Mouse (Mus musculus) bone marrow, adult 2 months (tissue): ENCODE measurements around the gene Rtl6. TPM values are rescaled to one million over a fixed set of nuclear protein-coding genes. Genes with fewer than 3 reads are reported as not detected.

Source experiments
- H3K27ac ChIP-seq: fragments of 200-500 bp; 2 replicates; pipeline ENCODE4 v1.5.1; 2012; ENCODE audit warnings: low read depth, mild to moderate bottlenecking, control low read depth, inconsistent platforms, low read length; ENCODE audit not compliant: control insufficient read depth, poor library complexity, insufficient read depth
- H3K4me1 ChIP-seq: fragments of 200-500 bp; 2 replicates; pipeline ENCODE4 v1.6.1; 2011; ENCODE audit warnings: low read length; ENCODE audit not compliant: control insufficient read depth, insufficient read depth
- H3K4me3 ChIP-seq: fragments of 200-500 bp; replicated peaks from 2 replicates; pipeline ENCODE3; 2011; ENCODE audit warnings: mild to moderate bottlenecking, low read depth, low read length, control low read depth; ENCODE audit not compliant: control insufficient read depth
- CTCF ChIP-seq: fragments of 200-500 bp; IDR thresholded peaks from 2 replicates; pipeline ENCODE4 v1.5.1; 2011; ENCODE audit warnings: low read length, control low read depth; ENCODE audit not compliant: control insufficient read depth, insufficient read depth
- POLR2A ChIP-seq: fragments of 200-500 bp; IDR thresholded peaks from 2 replicates; pipeline ENCODE4 v1.6.1; 2011; ENCODE audit warnings: low read depth, mild to moderate bottlenecking, control low read depth, low read length, borderline replicate concordance; ENCODE audit not compliant: control insufficient read depth
- WGBS: fragments of 180-500 bp; shearing (Covaris S2); methylation state at CpG from one replicate; pipeline ENCODE4 v1.1.7; 2018; 5-methylcytosine and 5-hydroxymethylcytosine counted together
- polyA plus RNA-seq: library from polyadenylated mRNA; stranded (reverse); fragments of >200 nt; gene quantifications from 2 replicates; pipeline ENCODE4 v1.2.4, GENCODE M21; 2011; ENCODE audit warnings: low replicate concordance; ENCODE audit not compliant: missing spikeins, insufficient read depth, insufficient read length

The Rtl6 gene
- polyA plus RNA-seq, 1 experiment, result 0.90 TPM

DNA sequence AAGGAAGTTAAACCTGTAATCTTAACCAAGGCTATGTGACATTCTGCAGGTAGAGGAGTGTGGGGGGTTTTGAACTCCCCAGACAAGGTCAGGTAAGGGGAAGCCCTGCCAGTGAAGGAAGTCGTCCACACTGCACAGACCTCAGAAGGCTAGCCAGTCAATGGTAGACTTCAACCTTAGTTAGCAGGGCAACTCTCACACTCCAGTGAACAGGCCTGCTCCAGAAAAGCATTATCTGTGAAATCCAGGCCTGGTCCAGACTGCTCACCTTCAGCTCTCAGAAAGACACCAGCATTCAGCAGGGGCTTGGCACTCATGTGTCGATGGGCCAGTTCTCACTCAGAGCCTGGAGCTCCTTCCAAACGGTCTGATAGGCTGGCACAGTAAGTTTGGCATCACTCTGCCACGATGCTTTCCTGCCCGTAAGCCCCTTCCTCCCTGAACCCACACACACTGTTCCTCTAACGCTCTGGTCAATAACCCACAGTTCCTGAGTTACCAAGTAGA lies 8.3 kb downstream of the Rtl6 start:
- no peaks in the 10 kb centered on the region; the same call in 1 of the 2 replicates for H3K4me1 ChIP-seq
- no peak overlapping the region for H3K4me3 ChIP-seq
- 48% methylated on average over 6 of the region's 6 CpGs for WGBS
- H3K27ac ChIP-seq, result no peak overlapping the region
- no peak for TF ChIP-seq CTCF
- no peak for TF ChIP-seq POLR2A

DNA sequence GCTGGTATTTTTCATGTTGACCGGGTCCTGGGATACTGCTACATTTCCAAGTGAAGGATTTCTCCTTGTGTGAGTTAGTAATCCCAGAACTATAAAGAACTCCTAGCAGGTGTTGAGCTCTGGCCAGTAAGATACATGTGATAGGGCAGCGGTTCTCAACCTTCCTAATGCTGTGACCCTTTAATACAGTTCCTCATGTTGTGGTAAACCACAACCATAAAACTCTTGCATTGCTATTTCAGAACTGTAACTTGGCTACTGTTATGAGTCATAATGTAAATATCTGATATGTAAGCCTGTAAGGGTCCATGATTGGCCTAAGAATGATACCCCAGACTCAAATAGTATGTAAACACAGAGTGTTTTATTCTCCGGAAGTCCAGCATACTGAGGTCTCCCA lies 11.6 kb downstream of the Rtl6 start:
- Histone ChIP-seq H3K4me1 (no peaks in the 10 kb centered on the region; the same call in 1 of the 2 replicates), H3K4me3 (no peak overlapping the region), H3K27ac (no peak overlapping the region)
- TF ChIP-seq POLR2A, result no peak
- TF ChIP-seq CTCF, result no peak
- 41% methylated on average over 3 of the region's 3 CpGs for WGBS

DNA sequence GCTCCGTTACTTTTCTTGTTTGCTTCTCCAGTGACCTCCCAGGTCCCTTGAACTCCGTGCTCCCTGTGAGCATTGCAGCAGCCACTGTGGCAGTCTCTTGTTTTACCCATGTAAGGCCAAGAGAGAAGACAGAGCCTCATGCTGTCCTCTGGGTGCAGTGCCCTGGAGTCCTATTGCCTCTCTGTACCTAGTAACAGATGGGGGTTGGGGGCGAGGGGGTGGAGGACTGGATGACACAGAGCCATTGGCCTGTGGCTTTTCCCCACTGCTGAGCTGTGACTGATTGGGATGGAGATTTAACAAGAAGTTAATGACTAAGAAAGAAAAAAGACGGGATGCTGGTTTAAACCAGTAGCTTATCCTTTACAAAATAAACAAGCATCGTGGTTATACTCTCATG lies 16.4 kb downstream of the Rtl6 start:
- 79% methylated on average over 5 of the region's 5 CpGs for WGBS
- no peak overlapping the region for H3K27ac ChIP-seq
- no peak overlapping the region for H3K4me3 ChIP-seq
- H3K4me1 ChIP-seq, result peaks cover 2% of the 10 kb centered on the region; the same call in 1 of the 2 replicates
- TF ChIP-seq CTCF, result no peak
- no peak for TF ChIP-seq POLR2A

DNA sequence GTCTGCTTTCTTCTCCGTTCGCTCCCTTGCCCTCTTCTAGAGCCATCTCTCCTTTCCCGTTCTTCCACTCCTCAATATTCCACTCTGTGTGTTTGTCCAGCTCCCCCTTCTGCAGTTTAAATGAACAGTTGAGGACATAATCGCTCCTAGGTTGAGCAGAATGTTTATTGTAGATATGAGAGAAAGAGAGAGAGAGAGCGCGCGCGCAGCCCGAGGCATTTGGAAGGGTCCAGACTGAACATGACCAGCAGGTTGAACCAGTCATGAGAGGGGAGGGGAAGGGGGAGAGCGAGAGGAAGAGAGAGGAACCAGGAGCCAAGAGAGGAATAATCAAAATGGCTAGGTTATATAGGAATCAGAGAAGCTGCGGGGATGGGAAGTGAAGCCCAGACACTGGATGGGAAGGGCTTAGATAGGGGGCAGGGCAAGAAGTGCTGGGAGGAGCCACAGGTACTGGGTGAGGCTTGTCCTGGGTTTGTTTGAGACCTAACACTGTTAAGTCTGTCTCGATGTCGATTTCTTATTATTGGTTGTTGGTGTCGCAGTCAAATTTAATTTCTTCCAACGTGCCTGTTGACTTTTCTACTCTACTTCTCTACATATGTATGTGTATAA lies 18.5 kb downstream of the Rtl6 start:
- TF ChIP-seq POLR2A, result no peak
- H3K27ac ChIP-seq, result no peak overlapping the region
- WGBS, result 80% methylated on average over 15 of the region's 15 CpGs

DNA sequence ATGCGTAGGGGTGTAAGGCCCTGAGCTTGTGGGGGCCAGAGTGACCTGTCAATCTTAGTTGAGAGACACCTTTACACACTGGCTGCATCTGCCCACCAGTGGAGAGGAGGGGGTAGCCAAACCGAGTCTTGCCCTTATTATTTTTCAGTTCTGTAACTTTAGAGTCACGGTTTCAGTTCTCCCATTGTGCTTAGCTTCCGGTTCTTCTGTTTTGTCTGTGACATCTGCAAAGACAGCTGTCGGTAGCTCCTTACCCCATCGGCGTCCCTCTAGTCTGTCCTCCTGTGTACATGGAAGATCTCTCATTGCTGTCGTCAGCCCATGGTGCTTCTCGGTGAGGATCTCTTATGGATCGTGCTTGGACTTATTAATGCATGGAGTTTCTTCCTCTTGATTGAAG lies 20.5 kb downstream of the Rtl6 start:
- H3K27ac ChIP-seq, result no peak overlapping the region
- 62% methylated on average over 10 of the region's 10 CpGs for WGBS
- H3K4me1 ChIP-seq, result peaks cover 2% of the 10 kb centered on the region; the same call in 1 of the 2 replicates
- TF ChIP-seq CTCF (no peak), POLR2A (no peak)
- no peak overlapping the region for H3K4me3 ChIP-seq

More for the DNA sequence above, 18.5 kb downstream of the Rtl6 start:
- Histone ChIP-seq H3K4me1 (peaks cover 2% of the 10 kb centered on the region; the same call in 1 of the 2 replicates), H3K4me3 (no peak overlapping the region)

DNA sequence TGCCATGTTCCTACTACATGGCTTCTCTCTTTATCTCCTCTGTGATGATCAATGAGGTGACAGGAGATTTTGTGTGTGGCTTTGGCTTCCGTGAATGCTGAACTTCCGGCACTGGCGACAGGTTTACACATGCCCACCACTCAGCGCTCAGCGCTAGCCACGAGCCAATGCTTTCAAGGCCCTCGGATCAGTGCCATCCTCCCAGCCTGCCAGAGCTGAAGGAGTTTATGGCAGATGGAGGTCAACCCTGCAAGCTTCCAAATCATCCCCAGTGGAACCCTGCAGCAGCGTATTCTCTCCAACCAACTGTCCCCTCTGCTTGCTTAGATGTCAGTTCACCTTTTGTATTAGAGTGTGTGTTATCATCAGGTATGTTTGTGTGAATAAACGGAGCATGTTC lies 21.0 kb downstream of the Rtl6 start:
- WGBS, result 91% methylated on average over 9 of the region's 9 CpGs
- TF ChIP-seq CTCF, result no peak
- no peak for TF ChIP-seq POLR2A
- peaks cover 2% of the 10 kb centered on the region; the same call in 1 of the 2 replicates for H3K4me1 ChIP-seq
- H3K27ac ChIP-seq, result no peak overlapping the region
- H3K4me3 ChIP-seq, result no peak overlapping the region

DNA sequence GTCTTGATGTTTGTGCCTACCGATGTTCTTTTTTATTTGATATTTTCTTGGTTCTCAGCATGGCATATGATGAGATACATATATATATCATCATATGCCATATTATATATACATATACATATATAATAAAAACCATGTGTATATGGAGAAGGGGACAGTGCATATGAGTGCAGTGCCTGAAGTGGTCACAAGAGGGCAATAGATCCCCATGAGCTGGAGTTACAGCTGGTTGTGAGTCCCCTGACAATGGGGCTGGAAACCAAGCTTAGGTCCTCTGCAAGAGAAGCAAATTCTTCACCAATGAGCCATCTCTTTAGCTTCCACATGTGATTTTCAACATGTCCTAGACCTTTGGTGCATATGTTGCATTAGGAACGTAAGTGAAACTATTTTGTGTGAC lies 21.7 kb downstream of the Rtl6 start:
- no peak for TF ChIP-seq POLR2A
- peak; percentile 55 for TF ChIP-seq CTCF
- Histone ChIP-seq H3K4me3 (no peak overlapping the region), H3K27ac (no peak overlapping the region), H3K4me1 (peaks cover 2% of the 10 kb centered on the region; the same call in 1 of the 2 replicates)
- WGBS, result 85% methylated on average over 2 of the region's 2 CpGs

DNA sequence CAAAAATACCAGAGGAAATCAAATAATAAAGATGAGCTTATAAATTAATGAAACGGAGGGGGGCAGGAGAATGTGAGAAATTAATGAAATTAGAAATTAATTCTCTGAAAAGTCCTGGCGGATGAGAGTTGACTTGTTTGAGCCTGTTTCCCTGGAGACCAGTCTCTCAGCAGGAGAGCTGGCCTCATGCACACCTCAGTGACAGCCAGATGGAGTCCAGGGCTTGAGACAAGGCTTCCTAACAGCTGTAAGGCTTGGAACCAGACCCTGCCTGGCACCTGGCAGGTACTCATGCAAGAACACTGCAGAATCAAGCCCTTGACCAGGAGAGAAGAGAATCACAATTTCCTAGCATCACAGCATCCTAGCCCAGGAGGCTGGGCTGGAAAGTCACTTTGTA lies 25.4 kb downstream of the Rtl6 start:
- H3K4me3 ChIP-seq, result no peak overlapping the region
- TF ChIP-seq CTCF (no peak), POLR2A (no peak)
- WGBS, result 78% methylated on average over 2 of the region's 2 CpGs
- peaks cover 2% of the 10 kb centered on the region; the same call in 1 of the 2 replicates for H3K4me1 ChIP-seq
- no peak overlapping the region for H3K27ac ChIP-seq

DNA sequence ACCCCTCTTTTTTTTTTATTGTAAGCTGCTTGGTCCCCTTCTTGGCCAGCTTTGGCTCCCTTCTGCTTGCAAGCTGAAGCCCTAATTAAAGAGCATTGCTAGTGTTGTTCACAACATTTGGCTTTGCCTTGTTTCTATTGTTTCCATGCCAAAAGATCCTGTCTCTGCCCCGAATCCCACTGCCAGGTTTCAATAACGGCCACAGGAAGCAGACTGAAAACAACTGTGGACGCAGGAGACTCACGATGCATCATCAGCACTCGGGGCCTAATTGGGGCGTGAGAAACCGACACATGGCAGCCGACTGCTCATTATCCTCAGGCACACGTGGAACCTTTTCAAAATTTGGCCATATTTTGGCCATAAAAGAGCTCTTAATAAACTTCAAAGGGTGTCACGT lies 26.1 kb downstream of the Rtl6 start:
- no peaks in the 10 kb centered on the region for H3K4me1 ChIP-seq
- no peak overlapping the region for H3K27ac ChIP-seq
- WGBS, result 66% methylated on average over 10 of the region's 10 CpGs
- no peak overlapping the region for H3K4me3 ChIP-seq
- TF ChIP-seq CTCF, result no peak
- no peak for TF ChIP-seq POLR2A
